Mouse (Mus musculus) midbrain, postnatal 0 days (tissue): ENCODE results near the gene Nptxr. TPM values are rescaled to one million over a fixed set of nuclear protein-coding genes. Genes with fewer than 3 reads are reported as not detected.

Source experiments
- ATAC-seq: fragments of 200-750 bp; cut with Nextera tagmentation; 2 replicates; pipeline ENCODE4 v1.8.0; 2017; ENCODE audit warnings: moderate number of reproducible peaks, mild to moderate bottlenecking, moderate TSS enrichment, moderate library complexity; ENCODE audit not compliant: low FRiP score
- DNase-seq: peaks from one replicate; pipeline ENCODE4 v3.0.0-alpha.2; 2015; ENCODE audit warnings: low spot score
- H3K27ac ChIP-seq: fragments of 300-500 bp; sonication (generic); 2 replicates; pipeline ENCODE4 v1.5.1; 2014; ENCODE audit warnings: low read depth, mild to moderate bottlenecking, low read length, mixed read lengths
- H3K27me3 ChIP-seq: fragments of 300-500 bp; sonication (generic); 2 replicates; pipeline ENCODE4 v1.6.1; 2014; ENCODE audit warnings: low read length, control low read depth, mixed read lengths; ENCODE audit not compliant: insufficient read depth
- H3K36me3 ChIP-seq: fragments of 300-500 bp; sonication (generic); 2 replicates; pipeline ENCODE4 v1.6.1; 2014; ENCODE audit warnings: low read length, control low read depth, mixed read lengths; ENCODE audit not compliant: insufficient read depth
- H3K4me1 ChIP-seq: fragments of 300-500 bp; sonication (generic); 2 replicates; pipeline ENCODE4 v1.6.1; 2014; ENCODE audit warnings: mild to moderate bottlenecking, control low read depth, antibody characterized with exemption, low read length, mixed read lengths; ENCODE audit not compliant: insufficient read depth
- H3K4me2 ChIP-seq: fragments of 300-500 bp; sonication (generic); 2 replicates; pipeline ENCODE4 v1.6.1; 2014; ENCODE audit warnings: low read depth, mild to moderate bottlenecking, low read length, mixed read lengths; ENCODE audit not compliant: poor library complexity, severe bottlenecking
- H3K4me3 ChIP-seq: fragments of 300-500 bp; sonication (generic); 2 replicates; pipeline ENCODE4 v1.5.1; 2014; ENCODE audit warnings: low read depth, mild to moderate bottlenecking, low read length, moderate library complexity
- H3K9ac ChIP-seq: fragments of 300-500 bp; sonication (generic); replicated peaks from 2 replicates; pipeline ENCODE4 v1.6.1; 2014; ENCODE audit warnings: mild to moderate bottlenecking, low read length, moderate library complexity, mixed read lengths; ENCODE audit not compliant: poor library complexity, severe bottlenecking
- H3K9me3 ChIP-seq: fragments of 300-500 bp; sonication (generic); 2 replicates; pipeline ENCODE4 v1.6.1; 2016; ENCODE audit warnings: low read length, control low read depth
- CTCF ChIP-seq: IDR thresholded peaks from 2 replicates; pipeline ENCODE4 v1.5.1; 2016; ENCODE audit warnings: antibody characterized with exemption, mild to moderate bottlenecking
- WGBS: fragments of 180-500 bp; shearing (Covaris S2); extraction: QIAGEN DNeasy Blood & Tissue Kit; methylation state at CpG from one replicate; pipeline ENCODE4 v1.1.7; 2014; 5-methylcytosine and 5-hydroxymethylcytosine counted together
- polyA plus RNA-seq: library from polyadenylated mRNA; unstranded; fragments of >200 nt; fragmentation: Nextera tagmentation; extraction: Ambion mirVana; gene quantifications from 2 replicates; pipeline ENCODE4 v1.2.1, GENCODE M21; 2015
- total RNA-seq: library from RNA; depleted of rRNA; stranded (reverse); fragments of >200 nt; gene quantifications from 2 replicates; pipeline ENCODE4 v1.2.3, GENCODE M21; 2014

The Nptxr gene
- total and polyA plus RNA-seq, 2 experiments from 2014 or later = 97.8 to 288 TPM

DNA sequence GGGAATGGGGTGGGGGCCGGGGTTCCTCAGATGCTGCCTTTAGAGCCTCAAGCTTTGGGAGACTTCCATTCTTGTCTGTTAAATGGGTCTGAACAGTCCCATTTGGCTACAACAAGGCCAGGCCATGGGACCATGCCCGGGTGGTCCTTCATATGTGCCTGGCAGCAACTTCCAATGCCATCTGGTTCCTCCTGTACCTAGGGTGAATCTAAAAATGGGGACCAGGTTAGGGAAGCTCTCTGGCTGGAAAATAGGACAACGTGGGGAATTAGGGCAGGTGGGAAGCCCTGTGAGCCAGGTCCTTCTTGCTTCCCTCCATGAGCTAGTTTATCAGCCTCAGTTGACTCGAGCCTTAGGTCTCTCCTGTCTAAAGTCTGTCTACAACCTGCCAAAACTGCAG is 6.4 kb upstream of the Nptxr start:
- H3K36me3 ChIP-seq = no peaks in the 10 kb centered on the region
- DNase-seq = no peak
- ATAC-seq = no peak

DNA sequence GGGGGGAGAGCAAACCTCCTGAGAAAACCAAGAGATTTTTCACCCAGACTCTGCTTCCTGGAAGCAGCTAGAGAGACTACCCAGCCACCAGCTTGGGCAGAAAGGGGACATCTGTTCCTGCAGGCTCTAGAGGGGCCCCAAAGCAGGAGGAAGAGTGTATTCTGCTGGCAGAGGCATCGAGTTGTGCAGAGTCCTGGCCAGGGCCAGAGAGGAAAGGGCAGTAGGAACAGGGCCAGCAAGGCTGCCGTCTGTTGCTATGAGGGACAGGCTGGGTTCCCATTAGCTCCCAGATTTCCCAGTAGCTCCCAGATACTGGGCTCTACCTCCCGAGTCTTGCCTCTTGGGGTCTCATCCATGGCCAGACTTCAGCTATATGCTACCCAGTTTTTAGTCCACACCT is 5.5 kb upstream of the Nptxr start:
- Histone ChIP-seq H3K27ac (no peak overlapping the region), H3K4me1 (no peaks in the 10 kb centered on the region), H3K4me3 (no peak overlapping the region), H3K4me2 (no peak overlapping the region), H3K36me3 (no peaks in the 10 kb centered on the region), H3K9ac (no peak overlapping the region), H3K27me3 (peaks cover 8% of the 10 kb centered on the region), H3K9me3 (no peaks in the 10 kb centered on the region)
- DNase-seq (peak; percentile 54), ATAC-seq (no peak)
- TF ChIP-seq CTCF = no peak
- WGBS = 61% methylated on average over 3 of the region's 3 CpGs

More for the DNA sequence above, 6.4 kb upstream of the Nptxr start:
- no peaks in the 10 kb centered on the region for H3K4me1 ChIP-seq
- peaks cover 8% of the 10 kb centered on the region for H3K27me3 ChIP-seq
- WGBS = 68% methylated on average over 4 of the region's 4 CpGs
- no peak overlapping the region for H3K4me3 ChIP-seq
- TF ChIP-seq CTCF = no peak
- H3K9me3 ChIP-seq = no peaks in the 10 kb centered on the region
- no peak overlapping the region for H3K27ac ChIP-seq
- H3K4me2 ChIP-seq = no peak overlapping the region
- H3K9ac ChIP-seq = no peak overlapping the region

DNA sequence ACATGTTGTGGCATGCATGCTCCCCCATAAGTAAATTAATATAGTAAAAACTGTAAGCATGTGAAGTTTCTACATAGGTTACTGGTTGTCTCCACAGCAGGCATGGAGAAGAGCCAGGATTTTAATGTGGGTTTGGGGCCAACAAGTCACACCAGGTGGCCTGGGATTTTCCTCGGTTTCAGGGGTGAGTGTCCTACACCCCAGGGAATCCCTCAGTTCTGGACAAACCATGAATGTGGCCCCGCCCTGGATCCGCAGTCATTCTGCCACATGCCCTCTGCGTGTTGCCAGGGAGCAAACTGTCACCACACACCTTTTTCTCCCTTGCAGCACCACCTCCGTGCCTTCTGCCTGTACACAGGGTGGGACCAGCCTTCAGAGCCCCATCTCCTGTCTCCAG is 4.1 kb upstream of the Nptxr start:
- no peak overlapping the region for H3K27ac ChIP-seq
- WGBS = 53% methylated on average over 5 of the region's 5 CpGs
- ATAC-seq (no peak), DNase-seq (no peak)
- H3K9me3 ChIP-seq = no peaks in the 10 kb centered on the region
- H3K9ac ChIP-seq = no peak overlapping the region
- H3K36me3 ChIP-seq = no peaks in the 10 kb centered on the region
- H3K4me3 ChIP-seq = no peak overlapping the region
- no peak overlapping the region for H3K4me2 ChIP-seq
- peaks cover 8% of the 10 kb centered on the region for H3K27me3 ChIP-seq
- TF ChIP-seq CTCF = no peak
- H3K4me1 ChIP-seq = no peaks in the 10 kb centered on the region

DNA sequence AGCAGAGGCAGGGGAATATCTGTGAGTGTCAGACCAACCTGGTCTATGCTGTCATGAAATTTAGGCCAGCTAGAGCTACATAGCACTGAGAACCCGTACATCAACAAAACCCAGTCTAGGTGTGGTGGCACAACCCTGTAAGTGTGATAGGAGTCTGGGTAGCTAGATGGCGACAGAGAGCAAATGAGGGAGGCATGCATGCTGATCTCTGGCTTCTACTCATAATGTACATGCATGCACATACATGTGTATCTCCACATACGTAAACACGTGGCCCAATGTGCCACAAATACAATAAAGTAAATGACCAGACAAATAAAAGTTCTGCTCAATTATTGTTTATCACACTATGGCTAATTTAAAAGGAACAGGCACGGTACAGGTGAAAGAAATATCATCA is 3.5 kb upstream of the Nptxr start:
- no peaks in the 10 kb centered on the region for H3K9me3 ChIP-seq
- no peak overlapping the region for H3K27ac ChIP-seq
- TF ChIP-seq CTCF = peak; percentile 90
- H3K4me3 ChIP-seq = no peak overlapping the region
- H3K4me2 ChIP-seq = no peak overlapping the region
- H3K27me3 ChIP-seq = peaks cover 8% of the 10 kb centered on the region
- no peaks in the 10 kb centered on the region for H3K4me1 ChIP-seq
- DNase-seq (peak; percentile 68), ATAC-seq (no peak)
- H3K36me3 ChIP-seq = no peaks in the 10 kb centered on the region
- WGBS = 28% methylated on average over 5 of the region's 5 CpGs
- no peak overlapping the region for H3K9ac ChIP-seq

DNA sequence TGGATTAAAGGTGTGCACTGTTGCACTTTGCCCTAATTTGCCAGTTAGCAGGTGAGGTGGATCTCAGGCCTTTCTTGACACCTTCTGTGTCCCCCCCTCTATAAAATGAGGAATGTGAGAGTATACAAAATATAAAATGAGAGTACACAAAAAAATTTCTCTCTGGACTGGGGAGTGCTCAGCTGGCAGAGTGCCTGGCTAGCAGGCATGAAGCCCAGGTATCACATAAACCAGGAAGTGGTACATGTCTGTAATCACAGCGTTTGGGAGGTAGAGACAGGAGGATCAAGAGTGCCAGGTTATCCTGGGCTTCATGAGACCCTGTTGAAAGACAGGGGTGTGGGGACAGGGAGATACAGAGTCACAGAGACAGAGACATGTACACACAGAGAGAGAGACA is 2.5 kb upstream of the Nptxr start:
- no peak overlapping the region for H3K9ac ChIP-seq
- no peak for DNase-seq
- H3K9me3 ChIP-seq = no peaks in the 10 kb centered on the region
- TF ChIP-seq CTCF = no peak
- peaks cover 4% of the 10 kb centered on the region; the same call in 1 of the 2 replicates for H3K4me1 ChIP-seq
- no peak overlapping the region for H3K4me3 ChIP-seq
- 66% methylated on average over 1 of the region's 1 CpGs for WGBS
- peaks cover 8% of the 10 kb centered on the region for H3K27me3 ChIP-seq
- H3K36me3 ChIP-seq = no peaks in the 10 kb centered on the region
- H3K27ac ChIP-seq = no peak overlapping the region
- no peak overlapping the region for H3K4me2 ChIP-seq
- no peak for ATAC-seq

DNA sequence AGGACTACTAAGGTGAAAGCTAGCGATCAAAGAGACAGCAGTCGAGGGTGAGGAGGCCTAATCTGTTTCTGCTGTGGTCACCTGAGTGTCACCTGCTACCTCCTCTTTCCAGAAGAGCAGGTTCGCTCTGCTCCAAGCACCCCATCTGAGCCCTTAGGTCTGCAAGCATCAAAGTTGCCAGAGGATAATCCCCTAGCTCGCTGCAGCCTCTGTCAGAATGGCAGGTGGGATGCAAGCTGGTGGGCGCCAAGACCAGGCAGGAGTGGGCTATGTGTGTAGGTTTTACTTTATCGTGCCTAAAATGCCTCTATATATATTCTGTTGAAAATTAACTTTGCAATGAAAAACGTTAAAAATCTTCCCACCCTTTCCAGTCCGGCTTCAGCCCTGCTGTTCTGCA is 680 bp upstream of the Nptxr start:
- WGBS = 18% methylated on average over 8 of the region's 8 CpGs
- Histone ChIP-seq H3K27ac (peak overlapping the region; percentile 74), H3K27me3 (peaks cover 8% of the 10 kb centered on the region), H3K4me2 (peak overlapping the region; percentile 65), H3K4me3 (peak overlapping the region; percentile 74; the same call in 1 of the 2 replicates), H3K4me1 (peaks cover 4% of the 10 kb centered on the region; the same call in 1 of the 2 replicates), H3K9me3 (no peaks in the 10 kb centered on the region), H3K36me3 (0 out of 2 replicates have a peak, but pooled peaks cover 2% of the 10 kb centered on the region), H3K9ac (peak overlapping the region; percentile 91; the same call in 1 of the 2 replicates)
- TF ChIP-seq CTCF = no peak
- DNase-seq (no peak), ATAC-seq (no peak)
